Mouse (Mus musculus): Measurements from ENCODE around the gene Cd2ap. TPM values are rescaled to one million over a fixed set of nuclear protein-coding genes. Genes with fewer than 3 reads are reported as not detected.

Cd2ap gene
- polyA plus RNA-seq, 1 experiment from 2014 or later: 31.8 TPM

- no peak overlapping the region for H3K4me2 ChIP-seq (ENCODE audit: low read depth, low read length)
- ATAC-seq (ENCODE audit: insufficient read depth, low FRiP score): no peak
- 92% methylated on average over 8 of the region's 8 CpGs for WGBS
Measured at GRCm38 (mm10) chr17:42822787-42823186, 53.7 kb downstream of the Cd2ap start.

GRCm38 (mm10) chr17:42815374-42815773, 61.1 kb downstream of the Cd2ap start:
- Histone ChIP-seq H3K36me3 (ENCODE audit: control insufficient read depth, insufficient read depth, low read length) (0 out of 2 replicates have a peak, but pooled peaks cover 4% of the 10 kb centered on the region), H3K27me3 (ENCODE audit: control insufficient read depth, insufficient read depth, low read length) (no peaks in the 10 kb centered on the region), H3K9me3 (replicated peaks; ENCODE audit: control insufficient read depth, low read length) (no peaks in the 10 kb centered on the region), H3K27ac (ENCODE audit: low read length) (no peak overlapping the region), H3K4me2 (ENCODE audit: low read depth, low read length) (no peak overlapping the region), H3K9ac (ENCODE audit: low read length) (no peak overlapping the region), H3K4me1 (ENCODE audit: control insufficient read depth, insufficient read depth, low read length) (no peaks in the 10 kb centered on the region), H3K4me3 (replicated peaks; ENCODE audit: low read length) (no peak overlapping the region)
- 93% methylated on average over 3 of the region's 3 CpGs for WGBS
- ATAC-seq (ENCODE audit: insufficient read depth, low FRiP score): no peak

More at GRCm38 (mm10) chr17:42822787-42823186, 53.7 kb downstream of the Cd2ap start:
- Histone ChIP-seq H3K4me3 (replicated peaks; ENCODE audit: low read length) (no peak overlapping the region), H3K4me1 (ENCODE audit: control insufficient read depth, insufficient read depth, low read length) (no peaks in the 10 kb centered on the region), H3K27ac (ENCODE audit: low read length) (no peak overlapping the region), H3K27me3 (ENCODE audit: control insufficient read depth, insufficient read depth, low read length) (no peaks in the 10 kb centered on the region), H3K36me3 (ENCODE audit: control insufficient read depth, insufficient read depth, low read length) (peaks cover 6% of the 10 kb centered on the region; the same call in 1 of the 2 replicates), H3K9me3 (replicated peaks; ENCODE audit: control insufficient read depth, low read length) (no peaks in the 10 kb centered on the region), H3K9ac (ENCODE audit: low read length) (no peak overlapping the region)

GRCm38 (mm10) chr17:42792412-42792975, 84.0 kb downstream of the Cd2ap start:
- Histone ChIP-seq H3K9ac (ENCODE audit: low read length) (no peak overlapping the region), H3K36me3 (ENCODE audit: control insufficient read depth, insufficient read depth, low read length) (0 out of 2 replicates have a peak, but pooled peaks cover 5% of the 10 kb centered on the region), H3K27me3 (ENCODE audit: control insufficient read depth, insufficient read depth, low read length) (no peaks in the 10 kb centered on the region), H3K4me2 (ENCODE audit: low read depth, low read length) (no peak overlapping the region), H3K4me1 (ENCODE audit: control insufficient read depth, insufficient read depth, low read length) (peaks cover 3% of the 10 kb centered on the region; the same call in 1 of the 2 replicates), H3K27ac (ENCODE audit: low read length) (no peak overlapping the region), H3K9me3 (replicated peaks; ENCODE audit: control insufficient read depth, low read length) (no peaks in the 10 kb centered on the region), H3K4me3 (replicated peaks; ENCODE audit: low read length) (no peak overlapping the region)
- WGBS: 75% methylated on average over 2 of the region's 2 CpGs
- no peak for ATAC-seq (ENCODE audit: insufficient read depth, low FRiP score)

GRCm38 (mm10) chr17:42790787-42791186, 85.7 kb downstream of the Cd2ap start:
- Histone ChIP-seq H3K36me3 (ENCODE audit: control insufficient read depth, insufficient read depth, low read length) (0 out of 2 replicates have a peak, but pooled peaks cover 5% of the 10 kb centered on the region), H3K27me3 (ENCODE audit: control insufficient read depth, insufficient read depth, low read length) (no peaks in the 10 kb centered on the region), H3K9ac (ENCODE audit: low read length) (no peak overlapping the region), H3K4me3 (replicated peaks; ENCODE audit: low read length) (no peak overlapping the region), H3K4me1 (ENCODE audit: control insufficient read depth, insufficient read depth, low read length) (peaks cover 3% of the 10 kb centered on the region; the same call in 1 of the 2 replicates), H3K9me3 (replicated peaks; ENCODE audit: control insufficient read depth, low read length) (no peaks in the 10 kb centered on the region), H3K4me2 (ENCODE audit: low read depth, low read length) (no peak overlapping the region), H3K27ac (ENCODE audit: low read length) (no peak overlapping the region)
- WGBS: 68% methylated on average over 1 of the region's 1 CpGs
- no peak for ATAC-seq (ENCODE audit: insufficient read depth, low FRiP score)

- Histone ChIP-seq H3K4me1 (ENCODE audit: control insufficient read depth, insufficient read depth, low read length) (peaks cover 3% of the 10 kb centered on the region; the same call in 1 of the 2 replicates), H3K27me3 (ENCODE audit: control insufficient read depth, insufficient read depth, low read length) (no peaks in the 10 kb centered on the region), H3K9me3 (replicated peaks; ENCODE audit: control insufficient read depth, low read length) (no peaks in the 10 kb centered on the region), H3K4me2 (ENCODE audit: low read depth, low read length) (no peak overlapping the region), H3K36me3 (ENCODE audit: control insufficient read depth, insufficient read depth, low read length) (0 out of 2 replicates have a peak, but pooled peaks cover 5% of the 10 kb centered on the region), H3K27ac (ENCODE audit: low read length) (no peak overlapping the region), H3K9ac (ENCODE audit: low read length) (no peak overlapping the region), H3K4me3 (replicated peaks; ENCODE audit: low read length) (no peak overlapping the region)
- no peak for ATAC-seq (ENCODE audit: insufficient read depth, low FRiP score)
- WGBS: 68% methylated on average over 2 of the region's 2 CpGs
Measured at GRCm38 (mm10) chr17:42789723-42790122, 86.7 kb downstream of the Cd2ap start.

GRCm38 (mm10) chr17:42788686-42789453, 87.6 kb downstream of the Cd2ap start:
- Histone ChIP-seq H3K4me3 (replicated peaks; ENCODE audit: low read length) (no peak overlapping the region), H3K27me3 (ENCODE audit: control insufficient read depth, insufficient read depth, low read length) (no peaks in the 10 kb centered on the region), H3K36me3 (ENCODE audit: control insufficient read depth, insufficient read depth, low read length) (0 out of 2 replicates have a peak, but pooled peaks cover 4% of the 10 kb centered on the region), H3K27ac (ENCODE audit: low read length) (no peak overlapping the region), H3K4me2 (ENCODE audit: low read depth, low read length) (no peak overlapping the region), H3K9me3 (replicated peaks; ENCODE audit: control insufficient read depth, low read length) (no peaks in the 10 kb centered on the region), H3K4me1 (ENCODE audit: control insufficient read depth, insufficient read depth, low read length) (peaks cover 3% of the 10 kb centered on the region; the same call in 1 of the 2 replicates), H3K9ac (ENCODE audit: low read length) (no peak overlapping the region)
- peak; percentile 30 for ATAC-seq (ENCODE audit: insufficient read depth, low FRiP score)
- WGBS: 74% methylated on average over 5 of the region's 5 CpGs

GRCm38 (mm10) chr17:42782156-42782757, 94.2 kb downstream of the Cd2ap start:
- Histone ChIP-seq H3K27me3 (ENCODE audit: control insufficient read depth, insufficient read depth, low read length) (no peaks in the 10 kb centered on the region), H3K36me3 (ENCODE audit: control insufficient read depth, insufficient read depth, low read length) (no peaks in the 10 kb centered on the region), H3K4me1 (ENCODE audit: control insufficient read depth, insufficient read depth, low read length) (no peaks in the 10 kb centered on the region), H3K4me2 (ENCODE audit: low read depth, low read length) (no peak overlapping the region), H3K9me3 (replicated peaks; ENCODE audit: control insufficient read depth, low read length) (no peaks in the 10 kb centered on the region), H3K9ac (ENCODE audit: low read length) (no peak overlapping the region), H3K27ac (ENCODE audit: low read length) (no peak overlapping the region), H3K4me3 (replicated peaks; ENCODE audit: low read length) (no peak overlapping the region)
- 56% methylated on average over 7 of the region's 7 CpGs for WGBS
- 0 out of 2 replicates have a peak, but pooled peaks have one; percentile 56 for ATAC-seq (ENCODE audit: insufficient read depth, low FRiP score)

- no peaks in the 10 kb centered on the region for H3K36me3 ChIP-seq (ENCODE audit: control insufficient read depth, insufficient read depth, low read length)
- H3K4me3 ChIP-seq (replicated peaks; ENCODE audit: low read length): no peak overlapping the region
- no peaks in the 10 kb centered on the region for H3K4me1 ChIP-seq (ENCODE audit: control insufficient read depth, insufficient read depth, low read length)
- no peaks in the 10 kb centered on the region for H3K27me3 ChIP-seq (ENCODE audit: control insufficient read depth, insufficient read depth, low read length)
- ATAC-seq (ENCODE audit: insufficient read depth, low FRiP score): no peak
- H3K27ac ChIP-seq (ENCODE audit: low read length): no peak overlapping the region
- H3K4me2 ChIP-seq (ENCODE audit: low read depth, low read length): no peak overlapping the region
- no peaks in the 10 kb centered on the region for H3K9me3 ChIP-seq (replicated peaks; ENCODE audit: control insufficient read depth, low read length)
- WGBS: 16% methylated on average over 2 of the region's 2 CpGs
- no peak overlapping the region for H3K9ac ChIP-seq (ENCODE audit: low read length)
Measured at GRCm38 (mm10) chr17:42753791-42754190, 122.7 kb downstream of the Cd2ap start.

GRCm38 (mm10) chr17:42752173-42752572, 124.3 kb downstream of the Cd2ap start:
- Histone ChIP-seq H3K4me2 (ENCODE audit: low read depth, low read length) (no peak overlapping the region), H3K9ac (ENCODE audit: low read length) (no peak overlapping the region), H3K4me1 (ENCODE audit: control insufficient read depth, insufficient read depth, low read length) (no peaks in the 10 kb centered on the region), H3K27me3 (ENCODE audit: control insufficient read depth, insufficient read depth, low read length) (no peaks in the 10 kb centered on the region), H3K9me3 (replicated peaks; ENCODE audit: control insufficient read depth, low read length) (no peaks in the 10 kb centered on the region), H3K4me3 (replicated peaks; ENCODE audit: low read length) (no peak overlapping the region), H3K36me3 (ENCODE audit: control insufficient read depth, insufficient read depth, low read length) (no peaks in the 10 kb centered on the region), H3K27ac (ENCODE audit: low read length) (no peak overlapping the region)
- ATAC-seq (ENCODE audit: insufficient read depth, low FRiP score): no peak
- WGBS: 75% methylated on average over 2 of the region's 2 CpGs

Data from stomach, embryonic 16.5 days (tissue).